ENCODE assay signal across 7 mouse cellular contexts in genomic region chr5:111891261-111891693, GRCm38 (mm10).
DNase-seq lines count a peak whose midpoint lies in the region; ATAC-seq and TF ChIP-seq lines count a peak whose summit lies in the region.

No protein-coding gene starts in this region.

- no peak overlapping the region for H3K4me3 ChIP-seq in heart, postnatal 0 days (ENCODE audit: low read depth, low read length)
- H3K4me3 ChIP-seq in lung, postnatal 0 days (ENCODE audit: low read depth, low read length): no peak overlapping the region

- TF ChIP-seq EP300 in heart, postnatal 0 days (IDR thresholded peaks at IDR 0.05; ENCODE audit: low read depth): no peak; the same call in 1 of the 2 replicates
- no peak for TF ChIP-seq EP300 in lung, postnatal 0 days (IDR thresholded peaks at IDR 0.05)

- DNase-seq in embryo, embryonic 10.5 days (ENCODE audit: low spot score): peak; percentile 37
- DNase-seq in fibroblast of lung, adult 2 months (ENCODE audit: low read depth): peak; percentile 96
- DNase-seq in heart, postnatal 0 days (ENCODE audit: low spot score): no peak
- peak; percentile 60 for DNase-seq in lung, postnatal 0 days (ENCODE audit: low spot score)
- DNase-seq in thymus, postnatal 0 days (ENCODE audit: low spot score): no peak
- DNase-seq in cerebellum, adult 18-20 months: no peak

- H3K9ac ChIP-seq in heart, postnatal 0 days (replicated peaks; ENCODE audit: low read depth, low read length): no peak overlapping the region
- H3K9ac ChIP-seq in lung, postnatal 0 days (replicated peaks; ENCODE audit: low read depth): no peak overlapping the region

- no peaks in the 10 kb centered on the region for H3K9me3 ChIP-seq in heart, postnatal 0 days (replicated peaks; ENCODE audit: control insufficient read depth, low read length)
- no peaks in the 10 kb centered on the region for H3K9me3 ChIP-seq in lung, postnatal 0 days (ENCODE audit: low read length)

- no peak overlapping the region for H3K4me2 ChIP-seq in heart, postnatal 0 days (ENCODE audit: low read depth, low read length)
- H3K4me2 ChIP-seq in lung, postnatal 0 days (replicated peaks; ENCODE audit: low read depth, low read length): no peak overlapping the region

- no peaks in the 10 kb centered on the region for H3K36me3 ChIP-seq in heart, postnatal 0 days (replicated peaks; ENCODE audit: control insufficient read depth, insufficient read depth, low read length)
- H3K36me3 ChIP-seq in lung, postnatal 0 days (ENCODE audit: insufficient read depth, low read length): no peaks in the 10 kb centered on the region

- no peaks in the 10 kb centered on the region for H3K4me1 ChIP-seq in heart, postnatal 0 days (ENCODE audit: control insufficient read depth, insufficient read depth)
- H3K4me1 ChIP-seq in lung, postnatal 0 days (ENCODE audit: insufficient read depth, low read depth, low read length): peaks cover 7% of the 10 kb centered on the region; the same call in 1 of the 2 replicates

- ATAC-seq in heart, postnatal 0 days (ENCODE audit: insufficient read depth, low read depth): no peak; the same call in 1 of the 2 replicates
- peak; percentile 31 for ATAC-seq in lung, postnatal 0 days
- no peak for ATAC-seq in activated CD4-positive, CD25-positive, alpha-beta regulatory T cell, adult 4 months

- peaks cover 15% of the 10 kb centered on the region; the same call in 1 of the 2 replicates for H3K27me3 ChIP-seq in heart, postnatal 0 days (ENCODE audit: control insufficient read depth, insufficient read depth, low read length)
- H3K27me3 ChIP-seq in lung, postnatal 0 days (replicated peaks; ENCODE audit: insufficient read depth, low read length): no peaks in the 10 kb centered on the region

- H3K27ac ChIP-seq in heart, postnatal 0 days (ENCODE audit: low read depth): 0 out of 2 replicates have a peak overlapping the region, but pooled peaks have one; percentile 18
- H3K27ac ChIP-seq in lung, postnatal 0 days (ENCODE audit: low read length): peak overlapping the region; percentile 38; the same call in 1 of the 2 replicates

- 52% methylated on average over 8 of the region's 8 CpGs for WGBS in heart, postnatal 0 days
- WGBS in lung, postnatal 0 days: 35% methylated on average over 8 of the region's 8 CpGs

- TF ChIP-seq CTCF in heart, postnatal 0 days (IDR thresholded peaks at IDR 0.05; ENCODE audit: low read depth): no peak
- no peak for TF ChIP-seq CTCF in lung, postnatal 0 days (IDR thresholded peaks at IDR 0.05)

Comparison
In these comparisons a context has a peak if more than half of its experiments do, and no peak if none do; other contexts are left out.
1. DNase-seq: peak in embryo, embryonic 10.5 days (single experiment), fibroblast of lung, adult 2 months (single experiment) and lung, postnatal 0 days (single experiment); none in heart, postnatal 0 days (single experiment), thymus, postnatal 0 days (single experiment) and cerebellum, adult 18-20 months (0 of 2).